Mouse (Mus musculus): Measurements from ENCODE around the gene Klf12. TPM values are rescaled to one million over a fixed set of nuclear protein-coding genes. Genes with fewer than 3 reads are reported as not detected.

Klf12 gene
- total RNA-seq, 2 experiments from 2014 or later, result 31.3 to 34.4 TPM

DNA sequence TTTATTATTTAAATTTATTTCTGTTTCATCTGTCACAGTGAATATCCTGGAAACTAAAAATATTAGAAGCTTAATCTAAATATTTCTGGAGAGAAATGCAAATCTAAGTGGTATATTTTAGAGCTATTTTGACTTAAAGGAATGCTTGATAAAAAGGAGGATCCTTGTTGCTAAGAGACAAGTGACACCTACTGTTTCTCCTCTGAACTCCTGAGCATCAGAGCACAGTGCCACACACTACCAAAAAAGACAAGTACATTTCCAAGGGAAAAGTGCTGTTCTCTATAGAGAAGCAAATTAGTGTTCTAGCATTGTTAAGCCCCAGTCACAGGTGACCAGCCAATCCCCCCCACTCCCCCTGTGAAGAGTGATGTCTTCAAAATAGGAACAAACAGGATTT lies 127.8 kb downstream of the Klf12 start:
- no peak for DNase-seq (ENCODE audit: low spot score in 2 of 2)

DNA sequence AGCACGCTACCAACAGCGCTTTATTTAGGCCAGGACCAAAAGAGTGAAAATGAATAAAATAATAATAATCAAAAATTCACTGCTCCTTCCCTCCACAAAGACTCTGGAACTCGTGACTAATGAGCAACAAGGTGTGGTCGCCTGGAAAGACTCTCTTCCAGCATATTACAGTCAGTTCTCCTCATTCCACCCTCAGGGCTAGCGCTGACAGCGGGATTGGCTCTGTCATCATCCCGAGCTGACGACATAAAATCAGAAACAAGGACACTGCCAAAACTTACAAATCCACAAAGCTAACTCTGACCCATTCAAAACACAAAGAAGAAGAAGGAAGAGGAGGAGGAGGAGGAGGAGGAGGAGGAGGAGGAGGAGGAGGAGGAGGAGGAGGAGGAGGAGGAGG lies 136.8 kb downstream of the Klf12 start:
- no peak for DNase-seq (ENCODE audit: low spot score in 2 of 2)

DNA sequence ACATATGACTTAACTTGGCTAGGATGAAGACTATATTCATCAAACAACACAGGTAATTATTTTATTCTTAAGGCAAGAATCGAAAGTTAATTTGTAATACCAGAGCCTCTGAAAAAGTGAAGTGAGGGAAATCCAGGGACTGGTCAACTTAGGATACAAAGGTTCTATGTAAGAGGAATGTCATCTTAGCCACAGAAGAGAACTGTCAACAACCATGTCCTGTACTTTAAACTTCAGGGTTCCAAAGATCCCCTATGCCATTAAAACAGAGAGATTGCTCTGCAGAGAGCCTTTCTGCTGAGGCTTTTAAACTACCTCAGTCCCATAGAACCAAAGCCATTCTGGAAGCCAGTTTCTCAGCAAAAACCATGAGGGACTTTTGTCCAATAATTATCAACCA lies 144.1 kb downstream of the Klf12 start:
- no peak for DNase-seq (ENCODE audit: low spot score in 2 of 2)

DNA sequence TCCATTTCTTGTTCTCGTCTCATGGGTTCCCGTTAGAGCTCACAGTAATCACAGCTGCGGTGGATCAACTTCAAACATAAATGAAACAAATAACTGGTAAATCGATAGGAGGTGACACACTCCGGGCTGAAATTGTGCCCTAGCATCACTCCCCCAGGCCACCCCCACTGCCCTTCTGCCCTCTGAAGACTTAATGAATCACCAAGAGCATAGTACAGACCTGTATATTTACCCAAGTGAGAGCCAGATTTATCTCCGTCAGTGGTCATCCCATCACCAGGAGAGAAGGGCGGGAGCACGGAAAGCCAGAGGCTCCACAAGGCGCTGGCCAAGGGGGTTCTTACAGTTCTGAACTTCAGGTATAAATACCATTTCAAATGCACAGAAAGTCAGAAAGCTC lies 150.2 kb downstream of the Klf12 start:
- DNase-seq (ENCODE audit: low spot score in 2 of 2), result no peak

DNA sequence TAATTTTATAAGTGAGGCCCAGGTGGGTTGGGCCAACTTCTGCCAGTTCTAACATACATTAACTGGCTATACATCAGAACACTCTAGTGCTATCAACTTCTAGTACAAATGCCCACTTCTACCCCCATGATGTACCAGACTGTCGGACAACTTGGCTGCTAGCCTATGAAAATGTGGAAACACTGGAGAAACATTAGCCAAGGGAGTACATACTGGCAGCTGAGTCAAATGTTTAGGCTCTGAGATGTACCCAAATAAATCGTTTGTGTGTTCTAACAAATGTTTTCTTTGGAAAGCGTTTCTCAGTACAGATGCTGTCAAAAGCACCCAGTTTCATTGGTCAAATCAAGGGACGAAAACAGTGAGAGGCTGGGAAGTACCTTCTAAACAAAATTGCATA lies 152.0 kb downstream of the Klf12 start:
- no peak for DNase-seq (ENCODE audit: low spot score in 2 of 2)

DNA sequence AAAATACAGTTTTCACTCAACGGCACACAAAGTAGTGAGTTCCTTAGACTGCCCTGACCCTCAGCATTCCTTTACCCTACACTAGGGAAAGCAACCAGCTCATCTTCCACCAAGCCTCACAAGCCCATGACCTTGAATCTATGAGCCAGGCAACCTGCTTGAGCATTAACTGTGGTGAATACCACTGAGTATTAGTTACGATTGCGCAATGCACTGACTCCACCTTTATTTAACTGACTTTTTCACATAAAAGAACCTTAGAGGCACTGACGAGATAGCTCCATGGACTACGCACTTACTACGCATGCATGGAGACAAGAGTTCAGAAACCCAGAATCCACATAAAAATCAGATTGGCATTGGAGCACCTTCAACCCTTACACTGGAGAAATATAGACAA lies 158.4 kb downstream of the Klf12 start:
- no peak for DNase-seq (ENCODE audit: low spot score in 2 of 2)

DNA sequence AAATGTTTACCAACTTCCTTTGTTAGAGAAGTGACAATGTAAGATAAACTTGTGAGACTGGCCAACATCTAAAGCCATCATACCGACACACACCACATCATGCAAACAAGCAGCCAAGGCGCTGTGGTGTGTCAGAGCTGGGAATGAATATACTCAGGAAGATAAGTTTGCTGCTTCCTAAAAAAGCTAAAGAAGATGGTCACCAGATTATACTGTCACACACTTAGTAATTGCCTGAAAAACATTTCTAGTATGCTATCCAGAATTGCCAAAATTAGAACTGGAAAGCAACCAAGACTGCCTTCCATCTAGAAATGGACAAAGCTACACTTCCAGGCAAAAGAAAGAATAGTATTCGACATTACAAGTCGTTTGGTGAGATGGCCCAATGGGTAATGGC lies 163.4 kb downstream of the Klf12 start:
- DNase-seq (ENCODE audit: low spot score in 2 of 2), result no peak

DNA sequence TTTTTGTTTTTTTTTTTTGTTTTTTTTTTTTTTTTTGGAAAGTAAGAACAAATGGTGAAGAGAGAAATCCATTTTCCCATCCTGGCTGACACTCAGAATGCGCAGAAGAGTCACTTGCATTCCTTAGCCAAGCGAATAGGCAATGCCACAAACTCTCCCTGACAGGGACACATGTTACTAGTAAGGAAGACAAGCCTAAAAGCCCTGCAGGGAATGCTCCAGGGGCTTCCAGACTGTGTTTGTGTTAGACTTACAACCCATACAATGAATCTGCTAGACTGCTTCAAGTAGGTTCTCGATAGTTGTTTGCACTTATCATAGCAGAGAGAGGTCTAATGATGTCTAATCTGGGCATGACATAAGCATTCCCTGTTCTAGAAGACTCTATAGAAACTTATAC lies 164.6 kb downstream of the Klf12 start:
- DNase-seq (ENCODE audit: low spot score in 2 of 2), result no peak

DNA sequence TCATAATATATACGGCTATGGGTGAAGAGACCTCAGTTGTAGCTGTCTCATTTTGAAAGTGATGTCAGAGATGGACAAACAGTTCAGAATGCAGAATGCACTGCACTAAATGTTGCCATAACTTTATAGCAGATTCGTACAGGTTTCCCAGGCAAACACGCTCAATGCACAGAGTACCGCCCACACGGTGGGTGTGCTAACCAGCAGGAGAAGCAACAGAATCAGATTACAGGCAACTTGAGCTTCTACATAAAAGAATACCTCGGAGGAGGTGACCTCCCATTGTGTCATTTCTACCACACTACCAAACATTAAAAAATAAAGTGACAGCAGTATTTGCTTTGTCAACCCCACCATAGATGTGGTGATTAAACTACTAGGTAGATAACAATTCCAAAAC lies 171.1 kb downstream of the Klf12 start:
- no peak for DNase-seq (ENCODE audit: low spot score in 2 of 2)

DNA sequence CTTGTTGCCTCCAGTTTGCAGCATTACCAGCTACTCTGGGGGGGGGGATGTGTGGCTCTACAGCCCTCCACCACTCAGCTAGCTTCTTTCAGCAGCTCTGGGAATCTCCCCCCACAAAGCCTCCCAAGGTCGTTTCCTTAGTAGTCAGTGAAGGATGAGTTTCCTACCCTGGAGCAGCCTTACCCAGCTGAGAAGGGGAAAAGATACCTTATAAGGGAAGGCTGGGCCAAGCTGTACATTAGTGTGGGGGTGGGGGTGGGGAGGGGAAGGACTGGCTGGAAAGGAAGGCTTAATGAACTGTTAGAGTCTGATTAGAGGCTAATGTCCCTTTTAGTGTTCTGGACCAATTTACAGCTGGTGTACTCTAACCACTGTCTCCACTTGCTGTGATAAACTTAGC lies 172.7 kb downstream of the Klf12 start:
- DNase-seq (ENCODE audit: low spot score in 2 of 2), result no peak

DNA sequence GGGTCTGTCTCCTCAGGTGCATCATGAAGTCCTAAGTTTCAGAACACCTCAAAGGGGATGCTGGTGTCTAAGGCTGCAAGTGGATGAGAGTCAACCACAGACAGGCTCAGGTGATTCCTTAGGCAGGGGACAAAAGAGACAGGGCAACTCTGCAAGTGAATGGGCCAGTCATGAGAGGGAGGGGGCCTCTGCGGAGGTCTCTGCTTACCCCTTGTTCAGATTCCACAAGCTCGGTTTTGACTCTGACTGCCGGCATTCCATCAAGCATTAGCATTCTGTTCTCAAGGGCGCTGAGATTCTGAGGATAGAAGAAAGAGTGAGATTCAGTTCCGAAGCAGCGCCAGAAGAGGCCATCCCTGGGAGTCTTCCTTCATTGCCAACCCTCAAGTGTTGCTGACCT lies 174.9 kb downstream of the Klf12 start:
- no peak for DNase-seq (ENCODE audit: low spot score in 2 of 2)

DNA sequence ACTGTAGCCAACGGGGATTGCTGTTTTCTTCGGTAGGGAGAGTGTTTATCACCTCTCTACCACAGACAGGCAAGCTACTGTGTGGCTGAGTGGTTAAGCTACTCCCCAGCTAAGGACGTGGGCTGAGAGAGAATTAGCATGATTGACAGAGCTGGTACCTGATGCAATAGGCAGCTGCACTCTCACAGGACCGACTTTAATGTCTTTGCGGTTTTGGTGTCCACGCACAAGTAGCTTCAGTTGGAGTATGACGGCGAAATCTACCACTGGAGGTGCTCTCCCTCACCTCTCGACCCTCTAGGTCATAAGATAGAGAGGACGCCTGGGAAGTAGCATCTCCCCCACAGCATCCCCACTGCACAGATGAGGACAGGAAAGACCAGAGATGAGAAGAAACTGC lies 178.9 kb downstream of the Klf12 start:
- no peak for DNase-seq (ENCODE audit: low spot score in 2 of 2)

DNA sequence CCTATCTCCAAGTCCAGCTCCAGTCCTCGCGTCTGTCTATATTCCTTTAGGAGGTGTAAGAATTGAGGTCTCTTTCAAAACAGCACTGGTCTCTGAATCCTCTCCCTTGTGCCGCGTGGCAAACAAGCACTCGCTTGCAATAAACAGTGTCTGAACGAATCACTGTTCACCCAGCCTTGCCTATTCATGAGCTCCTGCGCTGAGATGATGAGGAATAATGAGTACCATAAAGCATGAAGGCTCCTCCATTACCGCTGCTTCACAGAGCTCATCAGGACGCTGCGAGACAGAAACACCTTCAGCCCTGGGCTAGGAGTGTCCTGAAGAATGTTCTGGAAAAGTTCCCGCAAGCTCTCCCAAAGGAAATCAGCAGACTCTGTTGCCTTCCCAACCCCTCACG lies 179.7 kb downstream of the Klf12 start:
- DNase-seq (ENCODE audit: low spot score in 2 of 2), result no peak

DNA sequence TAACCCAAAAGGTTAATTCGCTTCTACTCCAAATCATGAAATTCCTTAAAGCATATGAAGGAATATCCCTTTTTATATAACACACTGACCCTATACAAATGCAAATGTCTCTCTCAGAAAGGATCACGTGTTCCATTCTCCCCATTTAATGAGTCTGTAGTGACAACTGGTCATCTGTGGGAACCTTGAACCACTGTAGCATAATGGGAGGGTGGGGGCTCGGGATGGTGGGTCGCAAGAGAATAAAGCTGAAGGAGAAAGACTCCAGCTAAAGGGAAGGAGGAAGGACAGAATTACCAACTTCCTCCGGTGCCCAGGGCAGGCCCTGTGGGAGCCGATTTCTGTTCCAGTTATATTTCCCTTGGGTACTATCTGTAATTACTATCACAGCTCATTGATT lies 180.7 kb downstream of the Klf12 start:
- DNase-seq (ENCODE audit: low spot score in 2 of 2), result no peak

DNA sequence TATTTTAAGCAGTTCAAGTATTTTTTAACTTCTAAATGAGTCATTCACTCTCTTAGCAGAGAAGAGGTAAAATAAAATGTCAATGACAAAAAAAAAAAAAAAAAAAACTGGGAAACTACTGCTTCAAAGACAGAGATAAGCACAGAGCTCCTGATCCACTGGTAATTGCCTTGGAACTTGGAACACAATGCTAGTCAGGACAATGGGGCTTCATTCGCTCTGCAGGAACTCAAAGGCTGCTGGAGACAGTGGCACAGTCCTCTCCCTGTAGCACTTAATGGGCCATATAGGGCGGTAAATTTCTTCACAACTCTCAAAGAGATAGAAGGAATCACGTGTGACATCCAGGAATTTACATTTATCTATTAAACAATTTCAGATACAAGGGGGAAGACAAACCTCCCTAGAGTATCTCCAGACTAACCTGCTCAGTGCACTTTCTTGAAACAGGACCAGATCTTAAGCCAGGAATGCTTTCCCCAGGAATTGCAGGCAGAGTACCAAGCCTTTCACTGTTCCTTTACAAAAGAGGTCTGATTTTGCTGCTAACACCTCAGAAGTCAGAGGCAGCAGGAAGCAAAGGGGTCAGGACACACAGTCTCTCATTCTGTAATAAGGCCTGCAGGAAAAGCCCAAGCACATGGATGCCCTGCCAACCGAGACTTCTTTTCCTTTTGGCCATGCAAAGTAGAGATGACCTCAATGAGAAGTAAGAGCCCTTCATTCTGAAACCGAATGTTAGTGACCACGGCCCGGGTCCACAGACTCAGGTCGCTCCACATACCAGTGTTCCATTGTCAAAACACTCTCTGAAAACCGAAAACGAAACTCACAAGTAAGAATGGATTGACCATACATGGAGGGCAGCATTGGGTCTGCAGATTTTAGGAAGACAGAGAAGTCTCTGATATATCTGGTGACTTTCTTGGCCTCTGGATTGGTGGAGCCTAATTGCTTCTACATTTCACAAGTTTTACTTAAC lies 187.0 kb downstream of the Klf12 start:
- no peak for DNase-seq (ENCODE audit: low spot score in 2 of 2)

DNA sequence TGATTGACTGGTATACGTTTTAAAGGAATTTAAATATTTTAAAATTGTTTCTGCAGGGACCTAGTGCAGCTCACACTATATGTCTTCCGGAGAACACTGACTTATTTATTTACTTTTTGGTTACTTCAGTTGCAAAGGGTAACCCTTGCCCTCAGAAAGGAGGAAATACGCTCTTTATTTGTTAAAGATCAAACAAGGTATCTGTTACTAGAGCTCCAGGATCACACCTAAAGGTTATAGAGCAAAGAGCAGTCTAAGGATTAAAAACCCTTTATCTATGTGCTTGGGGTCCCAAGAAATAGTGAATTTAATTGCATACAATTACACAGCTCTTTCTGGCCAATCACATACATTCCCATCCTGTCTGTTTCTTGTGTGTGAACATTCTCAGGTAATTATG lies 188.7 kb downstream of the Klf12 start:
- no peak for DNase-seq (ENCODE audit: low spot score in 2 of 2)

DNA sequence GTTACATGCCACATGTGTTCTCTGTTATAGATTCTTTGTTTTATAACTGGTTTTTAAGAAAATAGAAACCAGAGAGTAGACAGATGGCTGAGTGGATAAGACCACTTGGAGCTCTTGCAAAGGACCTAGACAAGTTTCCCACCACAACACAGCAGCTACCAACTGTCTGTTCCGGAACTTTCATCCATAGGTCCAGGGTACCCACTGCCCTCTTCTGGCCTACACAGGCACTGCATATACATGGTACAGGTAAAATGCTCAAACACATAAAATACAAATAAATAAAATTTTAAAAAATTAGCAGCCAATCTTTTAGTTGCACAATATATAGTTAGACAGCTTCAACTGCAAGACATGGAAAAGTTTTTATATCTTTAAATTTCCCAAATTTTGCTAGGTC lies 194.0 kb downstream of the Klf12 start:
- DNase-seq (ENCODE audit: low spot score in 2 of 2), result no peak

DNA sequence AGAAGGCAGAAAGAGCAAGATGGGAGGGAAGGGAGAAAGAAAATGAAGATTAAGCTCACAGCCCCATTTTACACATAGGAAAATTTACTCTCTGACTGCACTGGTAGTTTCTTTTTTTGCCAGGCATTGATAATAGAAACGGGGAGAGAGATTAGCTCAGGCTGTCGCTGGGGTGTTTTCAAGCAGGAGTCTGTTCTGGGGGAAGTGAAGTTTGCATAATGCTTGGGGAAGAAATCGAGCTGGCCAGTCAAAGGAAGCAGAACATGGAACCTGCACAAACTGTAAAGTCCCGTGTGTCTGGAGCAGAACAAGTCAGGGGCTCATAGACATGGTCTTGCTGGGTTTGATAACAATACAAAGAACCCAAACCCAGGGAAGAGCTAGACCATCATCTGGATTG lies 204.9 kb downstream of the Klf12 start:
- no peak for DNase-seq (ENCODE audit: low spot score in 2 of 2)

DNA sequence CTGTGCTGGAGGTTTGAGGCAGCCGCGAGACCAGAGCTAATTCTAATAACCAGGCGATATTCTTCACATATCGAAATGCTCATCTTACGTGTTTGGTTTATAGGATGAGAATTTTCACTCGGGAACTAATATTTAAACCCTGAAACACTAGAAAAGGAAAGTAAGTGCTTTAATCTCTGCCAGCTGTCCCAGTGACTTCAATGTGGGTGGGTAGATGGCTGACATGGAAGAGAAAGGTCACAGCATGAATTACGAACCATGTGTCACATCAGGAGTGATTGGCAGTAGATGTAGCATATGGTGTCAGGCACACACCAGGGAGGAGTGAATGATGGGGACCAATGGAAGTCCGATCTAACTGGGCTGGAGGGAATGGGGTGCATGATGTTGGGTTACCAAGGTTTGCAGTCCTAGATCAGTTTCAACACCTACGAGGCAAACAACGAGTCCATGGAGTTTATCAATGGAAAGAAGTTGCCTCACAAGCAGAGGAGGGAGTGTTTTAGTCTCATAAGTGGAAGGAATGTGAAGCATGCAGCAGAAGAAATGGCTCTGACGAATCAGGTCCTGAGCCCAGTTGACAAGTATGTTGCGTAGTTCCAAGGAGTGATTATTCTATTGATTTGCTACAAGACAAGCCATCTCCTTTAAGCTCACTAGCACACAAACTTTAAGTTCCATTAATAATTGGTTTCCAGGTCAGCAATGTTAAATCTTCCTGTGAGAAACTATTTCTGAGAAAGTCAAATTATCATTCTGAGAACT lies 211.9 kb downstream of the Klf12 start:
- DNase-seq (ENCODE audit: low spot score in 2 of 2), result no peak

DNA sequence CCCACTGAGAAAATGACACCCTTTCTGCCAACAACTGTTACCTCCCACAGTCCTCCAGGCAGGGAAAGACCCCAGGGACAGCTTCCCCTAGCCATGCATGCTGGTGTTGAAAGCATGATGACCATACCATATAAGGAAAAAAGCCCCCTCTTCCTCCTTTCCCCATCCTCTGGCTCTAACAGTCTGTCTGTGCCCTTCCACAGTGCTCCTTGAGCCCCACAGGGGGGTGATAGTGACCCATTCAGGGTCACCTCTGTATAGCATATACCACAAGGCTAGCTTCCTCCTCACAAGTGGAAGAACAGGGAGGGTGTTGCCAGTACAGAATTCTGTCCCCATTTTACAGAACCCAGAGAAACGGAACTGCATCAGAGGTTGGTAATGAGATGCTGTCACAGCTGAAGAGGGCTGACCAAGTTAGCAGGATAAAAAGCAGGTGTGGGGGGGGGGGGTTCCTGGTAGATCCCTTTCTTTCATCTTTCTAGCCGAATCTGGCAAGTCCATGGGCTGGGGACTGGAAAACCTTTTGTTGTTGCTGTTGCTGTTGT lies 214.9 kb downstream of the Klf12 start:
- no peak for DNase-seq (ENCODE audit: low spot score in 2 of 2)

DNA sequence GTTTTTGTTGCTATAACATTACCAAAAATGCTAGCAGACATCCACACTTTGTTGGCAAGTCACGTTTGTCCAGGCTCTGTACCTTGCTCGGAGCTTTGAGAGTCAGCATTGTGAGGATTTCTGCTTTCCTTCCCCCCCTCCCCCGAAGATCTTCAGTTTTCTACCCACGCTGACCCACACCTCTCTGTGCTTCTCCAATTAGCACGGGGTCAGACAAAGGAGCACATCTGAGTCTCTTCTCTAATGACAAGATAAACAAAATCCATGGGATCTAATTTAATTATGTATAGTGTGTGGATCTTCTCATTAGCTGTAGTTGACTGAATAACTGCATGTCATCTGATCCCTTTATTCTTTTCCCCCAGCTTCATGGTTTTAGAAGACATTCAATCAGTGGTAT lies 215.8 kb downstream of the Klf12 start:
- DNase-seq (ENCODE audit: low spot score in 2 of 2), result no peak

DNA sequence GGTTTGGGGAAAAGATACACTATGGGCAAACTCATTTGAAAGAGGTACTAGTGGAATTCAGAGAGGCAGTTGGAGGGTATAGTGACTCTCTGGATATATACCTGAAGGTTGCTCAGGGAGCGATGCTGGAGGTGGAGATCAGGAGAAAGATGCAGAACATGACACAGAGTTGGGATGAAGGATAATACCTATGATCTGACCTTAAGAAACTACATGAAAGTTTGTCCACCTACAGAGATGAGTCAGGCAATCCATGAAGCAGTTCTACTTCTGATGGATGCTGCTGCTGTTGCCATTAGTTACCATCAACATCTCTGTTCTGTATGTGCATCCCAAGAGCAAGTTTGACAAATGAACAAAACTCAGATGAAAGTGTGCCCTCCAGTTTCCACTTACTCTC lies 222.0 kb downstream of the Klf12 start:
- DNase-seq (ENCODE audit: low spot score in 2 of 2), result no peak
